Mouse (Mus musculus) lung, postnatal 0 days (tissue): ENCODE measurements at regions not wholly inside any gene's neighbourhood (a gene's known extent, or its start where the extent isn't known, plus 50 kb on each side); places are given as distances from the start of the nearest gene placed in this dataset.

Experiments
- ATAC-seq: fragments of 200-750 bp; cut with Nextera tagmentation; 2 replicates; pipeline ENCODE4 v1.8.0; 2017; ENCODE audit warnings: moderate library complexity
- DNase-seq: peaks from one replicate; pipeline ENCODE4 v3.0.0-alpha.2; 2016; ENCODE audit warnings: low spot score
- H3K27ac ChIP-seq: fragments of 300-500 bp; sonication (generic); 2 replicates; pipeline ENCODE4 v1.5.1; 2014; ENCODE audit warnings: antibody characterized with exemption, mild to moderate bottlenecking, low read length, mixed read lengths
- H3K27me3 ChIP-seq: fragments of 300-500 bp; sonication (generic); replicated peaks from 2 replicates; pipeline ENCODE4 v1.6.1; 2014; ENCODE audit warnings: low read length, mixed read lengths; ENCODE audit not compliant: insufficient read depth
- H3K36me3 ChIP-seq: fragments of 300-500 bp; sonication (generic); 2 replicates; pipeline ENCODE4 v1.6.1; 2014; ENCODE audit warnings: low read length, mixed read lengths; ENCODE audit not compliant: insufficient read depth
- H3K4me1 ChIP-seq: fragments of 300-500 bp; sonication (generic); 2 replicates; pipeline ENCODE4 v1.6.1; 2014; ENCODE audit warnings: antibody characterized with exemption, low read depth, low read length, mixed read lengths; ENCODE audit not compliant: insufficient read depth
- H3K4me2 ChIP-seq: fragments of 300-500 bp; sonication (generic); replicated peaks from 2 replicates; pipeline ENCODE4 v1.6.1; 2014; ENCODE audit warnings: low read depth, mild to moderate bottlenecking, low read length, moderate library complexity, mixed read lengths
- H3K4me3 ChIP-seq: fragments of 300-500 bp; sonication (generic); 2 replicates; pipeline ENCODE4 v1.5.1; 2014; ENCODE audit warnings: low read depth, low read length
- H3K9ac ChIP-seq: fragments of 300-500 bp; sonication (generic); replicated peaks from 2 replicates; pipeline ENCODE4 v1.6.1; 2014; ENCODE audit warnings: low read depth, mild to moderate bottlenecking
- H3K9me3 ChIP-seq: fragments of 300-500 bp; sonication (generic); 2 replicates; pipeline ENCODE4 v1.6.1; 2016; ENCODE audit warnings: low read length, mixed read lengths
- CTCF ChIP-seq: IDR thresholded peaks from 2 replicates; pipeline ENCODE4 v1.5.1; 2016; ENCODE audit warnings: antibody characterized with exemption, mild to moderate bottlenecking
- EP300 ChIP-seq: IDR thresholded peaks from 2 replicates; pipeline ENCODE4 v1.6.1; 2016; ENCODE audit warnings: antibody characterized with exemption, mild to moderate bottlenecking, control low read depth
- WGBS: fragments of 180-500 bp; shearing (Covaris S2); extraction: QIAGEN DNeasy Blood & Tissue Kit; methylation state at CpG from one replicate; pipeline ENCODE4 v1.1.7; 2014; 5-methylcytosine and 5-hydroxymethylcytosine counted together

DNA sequence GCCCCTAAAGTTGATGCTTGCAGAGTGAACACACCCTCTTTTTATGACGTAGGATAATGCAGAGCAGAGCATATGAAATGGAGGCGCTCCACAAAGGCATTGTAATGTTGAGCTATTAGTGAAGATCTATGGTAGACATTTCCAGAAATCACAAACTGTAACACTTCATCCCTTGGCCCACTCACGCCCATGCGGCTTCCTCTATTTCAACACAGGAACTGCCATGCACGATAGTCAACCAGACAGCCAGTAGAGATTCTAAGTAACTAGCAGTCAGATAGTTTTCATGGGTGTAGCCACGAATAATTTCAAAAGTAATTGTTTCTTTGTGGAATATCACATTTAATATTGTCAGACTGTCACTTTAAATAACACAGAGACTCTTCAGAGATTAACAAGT is 141.6 kb upstream of the Slc16a7 start:
- no peak overlapping the region for H3K4me2 ChIP-seq
- TF ChIP-seq EP300 (no peak), CTCF (no peak)
- DNase-seq: no peak
- H3K4me1 ChIP-seq: no peaks in the 10 kb centered on the region
- no peak overlapping the region for H3K27ac ChIP-seq
- no peak overlapping the region for H3K9ac ChIP-seq
- H3K9me3 ChIP-seq: no peaks in the 10 kb centered on the region
- H3K4me3 ChIP-seq: no peak overlapping the region
- H3K36me3 ChIP-seq: no peaks in the 10 kb centered on the region
- no peaks in the 10 kb centered on the region for H3K27me3 ChIP-seq
- WGBS: 83% methylated on average over 6 of the region's 6 CpGs
- ATAC-seq: no peak

GRCm38 (mm10) chr10:125538316-125538715 is 149.1 kb upstream of the Slc16a7 start:
- TF ChIP-seq CTCF (peak; percentile 79), EP300 (no peak)
- no peaks in the 10 kb centered on the region for H3K27me3 ChIP-seq
- H3K9ac ChIP-seq: no peak overlapping the region
- DNase-seq (peak; percentile 71), ATAC-seq (no peak)
- no peaks in the 10 kb centered on the region for H3K36me3 ChIP-seq
- no peak overlapping the region for H3K4me3 ChIP-seq
- 43% methylated on average over 1 of the region's 1 CpGs for WGBS
- no peaks in the 10 kb centered on the region for H3K4me1 ChIP-seq
- H3K4me2 ChIP-seq: no peak overlapping the region
- H3K9me3 ChIP-seq: no peaks in the 10 kb centered on the region
- no peak overlapping the region for H3K27ac ChIP-seq

GRCm38 (mm10) chr10:125586489-125587147 is 197.4 kb upstream of the Slc16a7 start:
- Histone ChIP-seq H3K36me3 (no peaks in the 10 kb centered on the region), H3K9ac (no peak overlapping the region), H3K9me3 (no peaks in the 10 kb centered on the region), H3K4me3 (no peak overlapping the region), H3K4me1 (no peaks in the 10 kb centered on the region), H3K27ac (no peak overlapping the region), H3K4me2 (no peak overlapping the region), H3K27me3 (no peaks in the 10 kb centered on the region)
- ATAC-seq (peak; percentile 19; the same call in 1 of the 2 replicates), DNase-seq (peak; percentile 43)
- WGBS: 55% methylated on average over 7 of the region's 7 CpGs
- TF ChIP-seq CTCF: no peak
- TF ChIP-seq EP300: peak; percentile 44; the same call in 1 of the 2 replicates

DNA sequence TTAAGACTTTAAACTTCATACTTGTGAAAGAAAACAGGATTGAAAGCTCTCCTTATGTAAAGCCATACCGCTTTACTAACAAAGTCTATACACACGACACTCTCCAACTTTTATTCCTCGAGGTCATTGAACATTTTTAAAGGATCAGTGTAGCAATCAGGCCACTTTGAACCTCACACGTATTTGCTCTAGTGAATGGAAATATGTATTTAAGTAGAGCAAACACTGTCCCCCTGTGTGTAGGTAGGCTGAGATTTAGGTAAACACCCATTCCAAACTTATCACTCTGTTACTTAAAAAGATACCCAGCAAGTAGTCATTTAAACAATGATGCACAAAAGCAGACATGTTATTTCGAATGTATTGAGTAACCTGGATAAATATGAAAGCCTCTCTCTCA is 203.7 kb upstream of the Slc16a7 start:
- Histone ChIP-seq H3K4me3 (no peak overlapping the region), H3K27me3 (no peaks in the 10 kb centered on the region), H3K4me1 (no peaks in the 10 kb centered on the region), H3K9ac (no peak overlapping the region), H3K4me2 (no peak overlapping the region), H3K27ac (no peak overlapping the region), H3K9me3 (no peaks in the 10 kb centered on the region), H3K36me3 (no peaks in the 10 kb centered on the region)
- TF ChIP-seq EP300: no peak
- TF ChIP-seq CTCF: no peak
- peak; percentile 17 for DNase-seq
- WGBS: 49% methylated on average over 5 of the region's 5 CpGs
- no peak for ATAC-seq

- no peak for TF ChIP-seq EP300
- no peak for TF ChIP-seq CTCF
- Histone ChIP-seq H3K9me3 (no peaks in the 10 kb centered on the region), H3K4me2 (no peak overlapping the region), H3K36me3 (no peaks in the 10 kb centered on the region), H3K9ac (no peak overlapping the region), H3K27ac (no peak overlapping the region), H3K4me3 (no peak overlapping the region), H3K4me1 (no peaks in the 10 kb centered on the region), H3K27me3 (no peaks in the 10 kb centered on the region)
- no peak for ATAC-seq
- DNase-seq: no peak
- 70% methylated on average over 10 of the region's 10 CpGs for WGBS
Measured at GRCm38 (mm10) chr10:125607787-125608617, 218.7 kb upstream of the Slc16a7 start.

GRCm38 (mm10) chr10:125610353-125610752 is 221.1 kb upstream of the Slc16a7 start:
- 74% methylated on average over 5 of the region's 5 CpGs for WGBS
- TF ChIP-seq EP300: no peak
- no peak for TF ChIP-seq CTCF

More at GRCm38 (mm10) chr10:125610353-125610752, 221.1 kb upstream of the Slc16a7 start:
- Histone ChIP-seq H3K27me3 (no peaks in the 10 kb centered on the region), H3K4me2 (no peak overlapping the region), H3K27ac (no peak overlapping the region), H3K36me3 (no peaks in the 10 kb centered on the region), H3K4me1 (no peaks in the 10 kb centered on the region), H3K4me3 (no peak overlapping the region), H3K9me3 (no peaks in the 10 kb centered on the region), H3K9ac (no peak overlapping the region)
- ATAC-seq (no peak), DNase-seq (no peak)
